Mouse (Mus musculus): Measurements from ENCODE around the gene Vmn1r19. TPM values are rescaled to one million over a fixed set of nuclear protein-coding genes. Genes with fewer than 3 reads are reported as not detected.

Vmn1r19 gene
- not detected for polyA plus RNA-seq (2014; fragmentation: Illumina TruSeq; extraction: RNeasy Lipid Tissue Mini Kit (QIAGEN cat#74804); ENCODE audit: low read depth, low replicate concordance)

GRCm38 (mm10) chr6:57403480-57403879 lies at the start of gene Vmn1r19:
Vmn1r19 (plus strand) TSS chr6:57403780.

DNA sequence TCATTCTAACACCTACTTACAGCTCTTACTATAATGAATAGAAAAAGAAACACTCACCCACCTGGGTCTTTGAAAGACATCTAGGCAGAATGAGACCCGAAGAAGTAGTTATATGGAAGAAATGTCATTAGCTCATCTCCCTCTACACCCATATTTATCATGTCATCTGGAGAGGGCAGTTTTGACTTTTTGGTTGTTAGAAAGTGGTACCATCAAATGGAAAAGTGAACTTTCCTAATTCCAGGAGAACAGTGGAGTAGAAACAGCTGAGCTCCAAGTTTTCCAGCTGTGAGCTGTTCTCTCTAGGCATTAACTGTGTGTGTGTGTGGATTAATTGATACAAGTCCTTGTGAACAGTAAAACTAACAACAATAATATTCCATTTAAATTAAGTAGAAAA lies 40.0 kb upstream of the Vmn1r19 start, which contains the start of gene Vmn1r17:
Gene Vmn1r17, minus strand, starts transcription at position 101 of the 400 bp plus-strand sequence.

GRCm38 (mm10) chr6:57395683-57396082 lies 7.9 kb upstream of the Vmn1r19 start, which contains the start of gene Vmn1r18:
Vmn1r18 (minus strand) TSS chr6:57395783.

GRCm38 (mm10) chr6:57428630-57429029 lies 25.1 kb downstream of the Vmn1r19 start, which contains the start of gene Vmn1r20:
Vmn1r20 (plus strand) TSS chr6:57428930.

Other genes with a start within 250 kb of the Vmn1r19 start
- gene Vmn1r12, start 246.9 kb upstream of the Vmn1r19 start, polyA plus RNA-seq (2014; fragmentation: Illumina TruSeq; extraction: RNeasy Lipid Tissue Mini Kit (QIAGEN cat#74804); ENCODE audit: low read depth, low replicate concordance): not detected
- not detected for gene Vmn1r13, start 200.5 kb upstream of the Vmn1r19 start, polyA plus RNA-seq (2014; fragmentation: Illumina TruSeq; extraction: RNeasy Lipid Tissue Mini Kit (QIAGEN cat#74804); ENCODE audit: low read depth, low replicate concordance)
- not detected for gene Vmn1r14, start 172.1 kb upstream of the Vmn1r19 start, polyA plus RNA-seq (2014; fragmentation: Illumina TruSeq; extraction: RNeasy Lipid Tissue Mini Kit (QIAGEN cat#74804); ENCODE audit: low read depth, low replicate concordance)
- not detected for gene Vmn1r15, start 145.8 kb upstream of the Vmn1r19 start, polyA plus RNA-seq (2014; fragmentation: Illumina TruSeq; extraction: RNeasy Lipid Tissue Mini Kit (QIAGEN cat#74804); ENCODE audit: low read depth, low replicate concordance)
- gene Vmn1r16, start 74.3 kb upstream of the Vmn1r19 start, polyA plus RNA-seq (2014; fragmentation: Illumina TruSeq; extraction: RNeasy Lipid Tissue Mini Kit (QIAGEN cat#74804); ENCODE audit: low read depth, low replicate concordance): not detected
- not detected for gene Vmn1r17, start 40.1 kb upstream of the Vmn1r19 start, polyA plus RNA-seq (2014; fragmentation: Illumina TruSeq; extraction: RNeasy Lipid Tissue Mini Kit (QIAGEN cat#74804); ENCODE audit: low read depth, low replicate concordance)
- gene Vmn1r18, start 8.0 kb upstream of the Vmn1r19 start, polyA plus RNA-seq (2014; fragmentation: Illumina TruSeq; extraction: RNeasy Lipid Tissue Mini Kit (QIAGEN cat#74804); ENCODE audit: low read depth, low replicate concordance): not detected
- not detected for gene Vmn1r20, start 25.1 kb downstream of the Vmn1r19 start, polyA plus RNA-seq (2014; fragmentation: Illumina TruSeq; extraction: RNeasy Lipid Tissue Mini Kit (QIAGEN cat#74804); ENCODE audit: low read depth, low replicate concordance)
- gene Ppm1k, start 131.7 kb downstream of the Vmn1r19 start, polyA plus RNA-seq (2014; fragmentation: Illumina TruSeq; extraction: RNeasy Lipid Tissue Mini Kit (QIAGEN cat#74804); ENCODE audit: low read depth, low replicate concordance): 31.5 TPM
- 28.8 TPM for gene Herc6, start 177.2 kb downstream of the Vmn1r19 start, polyA plus RNA-seq (2014; fragmentation: Illumina TruSeq; extraction: RNeasy Lipid Tissue Mini Kit (QIAGEN cat#74804); ENCODE audit: low read depth, low replicate concordance)

All from sigmoid colon, adult 10 weeks (tissue).